Mouse (Mus musculus): ENCODE results near the gene Sulf2. TPM values are rescaled to one million over a fixed set of nuclear protein-coding genes. Genes with fewer than 3 reads are reported as not detected.

Gene Sulf2
- polyA plus RNA-seq, 3 experiments from 2014 or later, result 2.5 to 3.3 (median 2.8) TPM

- ATAC-seq, result no peak
These were observed 19.7 kb upstream of the Sulf2 start for GRCm38 (mm10) chr2:166175145-166175544.

GRCm38 (mm10) chr2:166173169-166173568 is 17.7 kb upstream of the Sulf2 start:
- no peak for ATAC-seq

- ATAC-seq, result no peak
These were observed 14.7 kb upstream of the Sulf2 start for GRCm38 (mm10) chr2:166170173-166170572.

GRCm38 (mm10) chr2:166168868-166169267 is 13.4 kb upstream of the Sulf2 start:
- no peak for ATAC-seq

GRCm38 (mm10) chr2:166167387-166167786 is 11.9 kb upstream of the Sulf2 start:
- no peak for ATAC-seq

GRCm38 (mm10) chr2:166165396-166165795 is 9.9 kb upstream of the Sulf2 start:
- ATAC-seq, result no peak

GRCm38 (mm10) chr2:166164601-166165000 is 9.1 kb upstream of the Sulf2 start:
- ATAC-seq, result no peak

GRCm38 (mm10) chr2:166163917-166164316 is 8.5 kb upstream of the Sulf2 start:
- ATAC-seq, result no peak

- ATAC-seq, result no peak
These were observed 7.8 kb upstream of the Sulf2 start for GRCm38 (mm10) chr2:166163252-166163651.

GRCm38 (mm10) chr2:166162160-166162559 is 6.7 kb upstream of the Sulf2 start:
- no peak for ATAC-seq

GRCm38 (mm10) chr2:166159276-166159675 is 3.8 kb upstream of the Sulf2 start:
- ATAC-seq, result no peak

- ATAC-seq, result no peak
These were observed 2.5 kb upstream of the Sulf2 start for GRCm38 (mm10) chr2:166157767-166158561.

GRCm38 (mm10) chr2:166157144-166157543 is 1.7 kb upstream of the Sulf2 start:
- ATAC-seq, result no peak

- no peak for ATAC-seq
These were observed 659 bp upstream of the Sulf2 start for GRCm38 (mm10) chr2:166156122-166156521.

GRCm38 (mm10) chr2:166154749-166155453 is 562 bp downstream of the Sulf2 start:
- ATAC-seq, result no peak

GRCm38 (mm10) chr2:166153891-166154711 is 1.4 kb downstream of the Sulf2 start:
- no peak for ATAC-seq

- no peak for ATAC-seq
These were observed 2.1 kb downstream of the Sulf2 start for GRCm38 (mm10) chr2:166153399-166153793.

GRCm38 (mm10) chr2:166152734-166153398 is 2.6 kb downstream of the Sulf2 start:
- ATAC-seq, result no peak

- ATAC-seq, result no peak
These were observed 3.7 kb downstream of the Sulf2 start for GRCm38 (mm10) chr2:166151510-166152473.

- ATAC-seq, result no peak
These were observed 4.9 kb downstream of the Sulf2 start for GRCm38 (mm10) chr2:166150584-166150983.

- ATAC-seq, result no peak
These were observed 6.0 kb downstream of the Sulf2 start for GRCm38 (mm10) chr2:166149482-166149881.

Measured in inflammation-experienced regulatory T-cells, adult 6 months (primary cell).